Mouse (Mus musculus): ENCODE measurements around the gene Nr1h2.

GRCm38 (mm10) chr7:44534656-44535441 is 18.9 kb downstream of the Nr1h2 start:
- peak; percentile 47 for TF ChIP-seq CTCF (IDR thresholded peaks at IDR 0.05; ENCODE audit: low read depth)
- no peak for TF ChIP-seq EP300 (optimal IDR thresholded peaks at IDR 0.05)
